Mouse (Mus musculus) MEL (cell line): ENCODE results near the gene Sult2b1. TPM values are rescaled to one million over a fixed set of nuclear protein-coding genes. Genes with fewer than 3 reads are reported as not detected.

Experiments
- DNase-seq: peaks from one replicate; pipeline ENCODE4 v3.0.0; 2011; ENCODE audit warnings: low read depth, low spot score
- H3K27ac ChIP-seq: 2 replicates; pipeline ENCODE4 v1.5.1; 2012; ENCODE audit warnings: low read depth, mild to moderate bottlenecking, control low read depth, low read length, moderate library complexity; ENCODE audit not compliant: control insufficient read depth
- H3K27me3 ChIP-seq, 2 experiments: fragments of 150-350 bp in 1 of 2; sonication (generic) in 1 of 2; 2 replicates each; pipeline ENCODE4 v1.6.1; 2012; ENCODE audit warnings: low read length in 2 of 2, mild to moderate bottlenecking in 2 of 2, improper control_type of control experiment in 1 of 2, moderate library complexity in 1 of 2; ENCODE audit not compliant: insufficient read depth in 2 of 2, control insufficient read depth in 1 of 2
- H3K36me3 ChIP-seq, 2 experiments: 2 replicates each; pipeline ENCODE4 v1.6.1; 2012 to 2014; ENCODE audit warnings: low read length in 2 of 2, improper control_type of control experiment in 1 of 2, inconsistent platforms in 1 of 2, mild to moderate bottlenecking in 1 of 2; ENCODE audit not compliant: insufficient read depth in 2 of 2, control insufficient read depth in 1 of 2
- H3K4me1 ChIP-seq, 2 experiments: fragments of 150-350 bp in 1 of 2; sonication (generic) in 1 of 2; 2 replicates each; pipeline ENCODE4 v1.6.1; 2012; ENCODE audit warnings: low read length in 2 of 2, improper control_type of control experiment in 1 of 2, mild to moderate bottlenecking in 1 of 2; ENCODE audit not compliant: insufficient read depth in 2 of 2, control insufficient read depth in 1 of 2
- H3K4me3 ChIP-seq, 2 experiments: fragments of 150-350 bp in 1 of 2; sonication (generic) in 1 of 2; 2 replicates each; pipeline ENCODE4 v1.5.1; 2012; ENCODE audit warnings: low read depth in 2 of 2, low read length in 2 of 2, mild to moderate bottlenecking in 2 of 2, moderate library complexity in 2 of 2, control low read depth in 1 of 2, improper control_type of control experiment in 1 of 2; ENCODE audit not compliant: control insufficient read depth in 1 of 2, insufficient read depth in 1 of 2
- H3K79me2 ChIP-seq: 2 replicates; pipeline ENCODE4 v1.6.1; 2012; ENCODE audit warnings: mild to moderate bottlenecking, low read length, moderate library complexity; ENCODE audit not compliant: control insufficient read depth, poor library complexity, insufficient read depth
- H3K9ac ChIP-seq: 2 replicates; pipeline ENCODE4 v1.6.1; 2012; ENCODE audit warnings: low read depth, mild to moderate bottlenecking, control low read depth, low read length, moderate library complexity; ENCODE audit not compliant: control insufficient read depth, poor library complexity, severe bottlenecking
- H3K9me3 ChIP-seq: fragments of 150-350 bp; sonication (generic); replicated peaks from 2 replicates; pipeline ENCODE4 v1.6.1; 2012; ENCODE audit warnings: mild to moderate bottlenecking, low read length, improper control_type of control experiment, moderate library complexity; ENCODE audit not compliant: insufficient read depth
- CHD1 ChIP-seq: IDR thresholded peaks from 2 replicates; pipeline ENCODE4 v1.6.1; 2012; ENCODE audit warnings: low read depth, mild to moderate bottlenecking, inconsistent platforms, low read length, improper control_type of control experiment
- CHD2 ChIP-seq: IDR thresholded peaks from 2 replicates; pipeline ENCODE4 v1.6.1; 2011; ENCODE audit warnings: low read length, improper control_type of control experiment
- ETS1 ChIP-seq: IDR thresholded peaks from 2 replicates; pipeline ENCODE4 v1.6.1; 2012; ENCODE audit warnings: low read depth, mild to moderate bottlenecking, inconsistent platforms, low read length, improper control_type of control experiment, moderate library complexity
- GABPA ChIP-seq: IDR thresholded peaks from 2 replicates; pipeline ENCODE4 v1.6.1; 2012; ENCODE audit warnings: low read depth, mild to moderate bottlenecking, inconsistent platforms, low read length, improper control_type of control experiment, moderate library complexity
- GATA1 ChIP-seq: IDR thresholded peaks from 2 replicates; pipeline ENCODE4 v1.6.1; 2011; ENCODE audit warnings: low read depth, low read length, improper control_type of control experiment
- MAZ ChIP-seq: IDR thresholded peaks from 2 replicates; pipeline ENCODE4 v1.6.1; 2012; ENCODE audit warnings: low read depth, mild to moderate bottlenecking, inconsistent platforms, low read length, improper control_type of control experiment
- POLR2A ChIP-seq, 2 experiments: IDR thresholded peaks; 2 replicates each; pipeline ENCODE4 v1.6.1; 2011 to 2012; ENCODE audit warnings: low read length in 2 of 2, mild to moderate bottlenecking in 2 of 2, control low read depth in 1 of 2, improper control_type of control experiment in 1 of 2, low read depth in 1 of 2, moderate library complexity in 1 of 2; ENCODE audit not compliant: control insufficient read depth in 1 of 2, insufficient read depth in 1 of 2, poor library complexity in 1 of 2
- RAD21 ChIP-seq: IDR thresholded peaks from 2 replicates; pipeline ENCODE4 v1.6.1; 2011; ENCODE audit warnings: mild to moderate bottlenecking, low read depth, low read length, improper control_type of control experiment
- TCF12 ChIP-seq: IDR thresholded peaks from 2 replicates; pipeline ENCODE4 v1.6.1; 2014; ENCODE audit warnings: low read depth, mild to moderate bottlenecking, inconsistent platforms, low read length, improper control_type of control experiment, moderate library complexity
- ZMIZ1 ChIP-seq: IDR thresholded peaks from 2 replicates; pipeline ENCODE4 v1.6.1; 2012; ENCODE audit warnings: low read depth, mild to moderate bottlenecking, inconsistent platforms, low read length, improper control_type of control experiment, moderate library complexity
- polyA plus RNA-seq, 2 experiments: library from polyadenylated mRNA; stranded (reverse) in 1 of 2; unstranded in 1 of 2; fragments of >175 nt in 1 of 2; fragments of >200 nt in 1 of 2; gene quantifications; 2 replicates each; pipeline versions ENCODE4 v1.2.1 to v1.2.4; 2012; ENCODE audit warnings: low replicate concordance in 2 of 2, low read depth in 1 of 2; ENCODE audit not compliant: insufficient read length in 2 of 2, insufficient read depth in 1 of 2, missing spikeins in 1 of 2
- total RNA-seq: library from RNA; depleted of rRNA; stranded (reverse); fragments of 300-350 nt; gene quantifications from 2 replicates; pipeline ENCODE4 v1.2.3, GENCODE M21; 2012

The Sult2b1 gene
- total and polyA plus RNA-seq, 3 experiments = 0.08 to 0.47 TPM; not detected in 1

- DNase-seq = peak; percentile 60
- Histone ChIP-seq H3K9me3 (no peaks in the 10 kb centered on the region), H3K4me3 (peak overlapping the region; percentile 69 to 71), H3K36me3 (peaks cover 2% of the 10 kb centered on the region in 2 experiments; a peak in 3 of 4 replicates), H3K27ac (peak overlapping the region; percentile 96), H3K9ac (peak overlapping the region; percentile 99), H3K79me2 (peaks cover 48% of the 10 kb centered on the region), H3K27me3 (no peaks in the 10 kb centered on the region), H3K4me1 (peaks cover 0 to 5% of the 10 kb centered on the region in 2 experiments; a peak in 1 of 4 replicates)
- TF ChIP-seq GABPA = no peak
- peak; percentile 39; the same call in 1 of the 2 replicates for TF ChIP-seq MAZ
- TF ChIP-seq ETS1 = peak; percentile 56; the same call in 1 of the 2 replicates
- TF ChIP-seq POLR2A (IDR thresholded peaks at IDR 0.05; ENCODE audit: control insufficient read depth in 1 of 2, insufficient read depth in 1 of 2, low read depth in 1 of 2, low read length in 2 of 2, poor library complexity in 1 of 2) = peak in 1 of 2 experiments; percentile 39; a peak in 1 of 4 replicates
- TF ChIP-seq CHD2 = no peak
- TF ChIP-seq CHD1 = peak; percentile 85; the same call in 1 of the 2 replicates
- no peak for TF ChIP-seq RAD21
- TF ChIP-seq TCF12 = 0 out of 2 replicates have a peak, but pooled peaks have one; percentile 13
These were observed 67.2 kb downstream of the Sult2b1 start for GRCm38 (mm10) chr7:45716952-45717917.

DNA sequence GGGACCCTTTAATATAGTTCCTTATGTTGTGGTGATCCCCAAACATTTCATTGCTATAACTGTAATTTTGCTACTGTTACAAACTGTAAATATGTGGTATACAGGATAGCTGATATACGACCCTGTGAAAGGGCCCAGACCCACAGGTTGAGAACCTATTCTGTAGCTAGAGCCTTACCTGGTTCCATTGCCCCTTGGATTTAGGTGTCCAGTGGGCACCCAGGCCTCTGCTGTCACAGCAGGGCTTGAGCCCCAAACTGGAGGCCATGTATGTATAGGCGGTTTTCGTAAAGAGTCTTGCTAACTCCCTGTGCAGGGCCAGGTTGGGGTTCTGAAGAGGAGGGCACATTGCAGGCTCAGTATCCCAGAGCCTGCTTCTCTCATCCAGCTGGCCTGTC lies 68.0 kb downstream of the Sult2b1 start:
- Histone ChIP-seq H3K4me3 (peak overlapping the region; percentile 69 to 71), H3K79me2 (peaks cover 48% of the 10 kb centered on the region), H3K9ac (peak overlapping the region; percentile 99), H3K36me3 (peaks cover 2% of the 10 kb centered on the region in 2 experiments; a peak in 3 of 4 replicates), H3K27me3 (no peaks in the 10 kb centered on the region), H3K4me1 (peaks cover 0 to 5% of the 10 kb centered on the region in 2 experiments; a peak in 1 of 4 replicates), H3K27ac (peak overlapping the region; percentile 96), H3K9me3 (no peaks in the 10 kb centered on the region)
- TF ChIP-seq ZMIZ1 = no peak
- no peak for TF ChIP-seq GATA1
- TF ChIP-seq POLR2A (IDR thresholded peaks at IDR 0.05; ENCODE audit: control insufficient read depth in 1 of 2, insufficient read depth in 1 of 2, low read depth in 1 of 2, low read length in 2 of 2, poor library complexity in 1 of 2) = no peak
- DNase-seq = no peak
